Mouse (Mus musculus) gastrocnemius, postnatal 4 days (tissue): ENCODE data around the gene Spsb4. TPM values are rescaled to one million over a fixed set of nuclear protein-coding genes. Genes with fewer than 3 reads are reported as not detected.

Experiments used
- DNase-seq, 2 experiments: peaks; one replicate each; pipeline ENCODE4 v3.0.0; 2021 to 2022; ENCODE audit warnings: low spot score in 2 of 2, mixed read lengths in 2 of 2
- total RNA-seq, 2 experiments: library from RNA; stranded (reverse); gene quantifications; 2 replicates each; pipeline ENCODE4 v1.2.3; 2021

Gene Spsb4
- total RNA-seq, 2 experiments from 2014 or later, result 16.1 to 18.0 TPM

GRCm38 (mm10) chr9:96908737-96909136 lies 109.9 kb downstream of the Spsb4 start:
- DNase-seq, result no peak

- DNase-seq, result no peak
These were observed 114.0 kb downstream of the Spsb4 start for GRCm38 (mm10) chr9:96904360-96905355.

- no peak for DNase-seq
These were observed 118.9 kb downstream of the Spsb4 start for GRCm38 (mm10) chr9:96899717-96900116.

- no peak for DNase-seq
These were observed 119.6 kb downstream of the Spsb4 start for GRCm38 (mm10) chr9:96899004-96899403.

GRCm38 (mm10) chr9:96896690-96897089 lies 122.0 kb downstream of the Spsb4 start:
- no peak for DNase-seq

GRCm38 (mm10) chr9:96893582-96893981 lies 125.1 kb downstream of the Spsb4 start:
- no peak for DNase-seq

Other genes starting within 250 kb of the Spsb4 start
- 1 to 10 TPM; 7.4 to 7.6 TPM for gene Pxylp1, start 126.2 kb downstream of the Spsb4 start, total RNA-seq
- gene Slc25a36, start 92.3 kb upstream of the Spsb4 start, total RNA-seq, result 10 to 100 TPM; 66.9 to 75.1 TPM